Mouse (Mus musculus) ES-Bruce4 (cell line): ENCODE data around the gene Pxylp1. TPM values are rescaled to one million over a fixed set of nuclear protein-coding genes. Genes with fewer than 3 reads are reported as not detected.

Source experiments
- H3K27ac ChIP-seq: 2 replicates; pipeline ENCODE4 v1.5.1; 2012; ENCODE audit warnings: low read length, inconsistent platforms; ENCODE audit not compliant: insufficient read depth
- H3K27me3 ChIP-seq: 2 replicates; pipeline ENCODE4 v1.6.1; 2012; ENCODE audit warnings: mild to moderate bottlenecking, low read length, inconsistent platforms; ENCODE audit not compliant: control insufficient read depth, poor library complexity, insufficient read depth, severe bottlenecking
- H3K36me3 ChIP-seq: 2 replicates; pipeline ENCODE4 v1.6.1; 2012; ENCODE audit warnings: inconsistent platforms, mild to moderate bottlenecking, low read length, moderate library complexity; ENCODE audit not compliant: control insufficient read depth, poor library complexity, insufficient read depth, severe bottlenecking
- H3K4me1 ChIP-seq: one replicate; pipeline ENCODE4 v1.8.1; 2011; ENCODE audit warnings: low read length; ENCODE audit not compliant: control insufficient read depth, insufficient read depth
- H3K4me3 ChIP-seq: 2 replicates; pipeline ENCODE4 v1.5.1; 2011; ENCODE audit warnings: low read depth, mild to moderate bottlenecking, low read length
- H3K9ac ChIP-seq: 2 replicates; pipeline ENCODE4 v1.6.1; 2012; ENCODE audit warnings: low read depth, mild to moderate bottlenecking, inconsistent platforms; ENCODE audit not compliant: poor library complexity, severe bottlenecking
- H3K9me3 ChIP-seq: replicated peaks from 2 replicates; pipeline ENCODE4 v1.6.1; 2012; ENCODE audit warnings: mild to moderate bottlenecking, low read length, inconsistent platforms; ENCODE audit not compliant: control insufficient read depth, poor library complexity, insufficient read depth, severe bottlenecking
- CTCF ChIP-seq: IDR thresholded peaks from one replicate; pipeline ENCODE4 v1.8.1; 2011; ENCODE audit warnings: low read depth, low read length
- EP300 ChIP-seq: IDR thresholded peaks from 2 replicates; pipeline ENCODE4 v1.6.1; 2011; ENCODE audit warnings: low read depth, low read length; ENCODE audit not compliant: insufficient read depth
- POLR2A ChIP-seq: IDR thresholded peaks from one replicate; pipeline ENCODE4 v1.8.1; 2011; ENCODE audit warnings: low read length; ENCODE audit not compliant: insufficient read depth
- polyA plus RNA-seq: library from polyadenylated mRNA; stranded (reverse); fragments of >200 nt; gene quantifications from 2 replicates; pipeline ENCODE4 v1.2.4, GENCODE M21; 2011; ENCODE audit warnings: low read depth; ENCODE audit not compliant: missing spikeins, insufficient read depth, insufficient read length

The Pxylp1 gene
- polyA plus RNA-seq, 1 experiment = 7.1 TPM

DNA sequence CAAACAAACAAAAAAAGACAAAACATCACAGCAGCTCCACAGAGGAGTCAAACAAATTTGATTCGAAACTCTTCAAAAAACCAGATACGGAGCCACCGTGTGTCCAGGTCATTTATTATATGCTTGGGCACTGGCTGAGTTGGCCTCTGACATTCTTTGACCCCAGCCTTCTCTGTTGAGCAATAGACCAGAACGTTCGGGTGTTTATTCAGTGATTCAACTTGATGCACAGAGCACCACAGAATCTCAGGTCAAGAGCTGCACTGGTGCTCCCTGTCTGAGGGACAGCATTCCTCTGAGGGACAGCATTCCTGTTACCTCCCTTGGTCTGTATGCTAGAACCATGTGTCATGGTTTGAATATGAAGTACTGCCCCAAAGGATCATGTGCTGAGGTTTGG lies 1.1 kb upstream of the Pxylp1 start:
- Histone ChIP-seq H3K4me3 (no peak overlapping the region), H3K27ac (no peak overlapping the region), H3K36me3 (no peaks in the 10 kb centered on the region), H3K4me1 (no peaks in the 10 kb centered on the region), H3K27me3 (0 out of 2 replicates have a peak, but pooled peaks cover 2% of the 10 kb centered on the region), H3K9me3 (no peaks in the 10 kb centered on the region), H3K9ac (no peak overlapping the region)
- no peak for TF ChIP-seq POLR2A
- TF ChIP-seq EP300 = no peak
- no peak for TF ChIP-seq CTCF

GRCm38 (mm10) chr9:96891341-96892330 lies 833 bp downstream of the Pxylp1 start:
- no peaks in the 10 kb centered on the region for H3K9me3 ChIP-seq
- no peak overlapping the region for H3K9ac ChIP-seq
- H3K4me1 ChIP-seq = peaks cover 1% of the 10 kb centered on the region
- no peak overlapping the region for H3K27ac ChIP-seq
- TF ChIP-seq CTCF = no peak
- no peak for TF ChIP-seq EP300
- no peak for TF ChIP-seq POLR2A
- H3K4me3 ChIP-seq = no peak overlapping the region
- H3K36me3 ChIP-seq = no peaks in the 10 kb centered on the region
- 0 out of 2 replicates have a peak, but pooled peaks cover 2% of the 10 kb centered on the region for H3K27me3 ChIP-seq

- Histone ChIP-seq H3K4me3 (no peak overlapping the region), H3K9ac (no peak overlapping the region), H3K9me3 (no peaks in the 10 kb centered on the region), H3K27ac (no peak overlapping the region), H3K4me1 (peaks cover 1% of the 10 kb centered on the region), H3K36me3 (no peaks in the 10 kb centered on the region), H3K27me3 (0 out of 2 replicates have a peak, but pooled peaks cover 2% of the 10 kb centered on the region)
- TF ChIP-seq CTCF (no peak), EP300 (no peak), POLR2A (no peak)
These were observed 1.7 kb downstream of the Pxylp1 start for GRCm38 (mm10) chr9:96890756-96891155.

GRCm38 (mm10) chr9:96890266-96890665 lies 2.2 kb downstream of the Pxylp1 start:
- peaks cover 1% of the 10 kb centered on the region for H3K4me1 ChIP-seq

GRCm38 (mm10) chr9:96889345-96890021 lies 3.0 kb downstream of the Pxylp1 start:
- Histone ChIP-seq H3K4me1 (peaks cover 1% of the 10 kb centered on the region), H3K27ac (no peak overlapping the region)

More at GRCm38 (mm10) chr9:96890266-96890665, 2.2 kb downstream of the Pxylp1 start:
- Histone ChIP-seq H3K9me3 (no peaks in the 10 kb centered on the region), H3K4me3 (no peak overlapping the region), H3K27ac (no peak overlapping the region), H3K27me3 (0 out of 2 replicates have a peak, but pooled peaks cover 2% of the 10 kb centered on the region), H3K36me3 (no peaks in the 10 kb centered on the region), H3K9ac (no peak overlapping the region)
- TF ChIP-seq EP300 (no peak), CTCF (no peak), POLR2A (no peak)

More at GRCm38 (mm10) chr9:96889345-96890021, 3.0 kb downstream of the Pxylp1 start:
- Histone ChIP-seq H3K4me3 (peak overlapping the region; percentile 96), H3K9ac (peak overlapping the region; percentile 82), H3K9me3 (no peaks in the 10 kb centered on the region), H3K27me3 (0 out of 2 replicates have a peak, but pooled peaks cover 2% of the 10 kb centered on the region), H3K36me3 (no peaks in the 10 kb centered on the region)
- TF ChIP-seq EP300 = no peak
- peak; percentile 39 for TF ChIP-seq CTCF
